Mouse (Mus musculus): ENCODE data around the gene Eif5a.

GRCm38 (mm10) chr11:69965271-69966005 is 43.7 kb upstream of the Eif5a start:
- TF ChIP-seq CTCF (IDR thresholded peaks at IDR 0.05; ENCODE audit: low read depth, low read length) (no peak), POLR2A (IDR thresholded peaks at IDR 0.05; ENCODE audit: extremely low read depth, insufficient read depth, low read length) (no peak)

Data from liver, adult 2 months (tissue).